ENCODE assay signal across 36 mouse cellular contexts in the genomic region with DNA sequence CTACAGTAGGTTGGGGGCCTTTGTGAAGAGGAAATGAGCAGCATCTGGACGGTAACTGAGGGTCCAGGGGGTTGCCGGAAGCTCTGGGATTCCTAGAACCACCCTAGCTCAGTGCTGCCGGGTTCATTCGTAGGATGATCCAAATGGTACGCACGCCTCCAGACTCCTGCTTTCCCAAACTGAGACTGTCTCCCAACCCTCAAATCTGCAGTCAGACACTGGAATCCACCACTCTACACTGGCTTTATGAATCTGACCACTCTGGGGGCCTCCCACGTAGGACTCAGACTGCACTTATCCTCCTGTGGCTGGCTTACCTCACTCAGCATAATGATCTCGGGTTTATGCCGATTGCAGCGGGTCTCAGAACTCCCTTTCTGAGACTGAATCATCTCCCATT. TPM values are rescaled to one million over a fixed set of nuclear protein-coding genes. Genes with fewer than 3 reads are reported as not detected.
DNase-seq lines count a peak whose midpoint lies in the region; TF ChIP-seq lines count a peak whose summit lies in the region.
"Had no signal": no experiment of that assay in that cellular context is flagged by ENCODE, and none has a peak within 500 bp of the region (broad histone marks: within the 10 kb centered on the region; RNA-seq: fewer than 3 reads in every experiment).

No protein-coding gene starts in this region.

- H3K27ac ChIP-seq in kidney, adult 2 months (ENCODE audit: insufficient read depth, low read depth, low read length), result no peak overlapping the region
- H3K27ac ChIP-seq: embryonic facial prominence, embryonic 10.5 days; embryonic facial prominence, embryonic 13.5 days; forebrain, embryonic 12.5 days; forebrain, embryonic 15.5 days; heart, adult 2 months; heart, embryonic 10.5 days; heart, embryonic 13.5 days; hindbrain, embryonic 14.5 days; hindbrain, postnatal 0 days had no signal

- no peaks in the 10 kb centered on the region for H3K27me3 ChIP-seq in kidney, adult 2 months (replicated peaks; ENCODE audit: control insufficient read depth, insufficient read depth, low read length)
- H3K27me3 ChIP-seq: embryonic facial prominence, embryonic 13.5 days; forebrain, embryonic 12.5 days; forebrain, embryonic 15.5 days had no signal

- H3K4me3 ChIP-seq in kidney, adult 2 months (ENCODE audit: insufficient read depth, low read depth, low read length), result no peak overlapping the region
- H3K4me3 ChIP-seq: embryonic facial prominence, embryonic 10.5 days; embryonic facial prominence, embryonic 13.5 days; erythroblast, embryonic 14.5 days; forebrain, embryonic 12.5 days; forebrain, embryonic 15.5 days; heart, adult 2 months; heart, embryonic 10.5 days; heart, embryonic 13.5 days had no signal

- H3K36me3 ChIP-seq in kidney, adult 2 months (ENCODE audit: control insufficient read depth, insufficient read depth, low read length), result no peaks in the 10 kb centered on the region
- H3K36me3 ChIP-seq: embryonic facial prominence, embryonic 10.5 days; embryonic facial prominence, embryonic 13.5 days; forebrain, embryonic 12.5 days; forebrain, embryonic 15.5 days; G1E; heart, embryonic 10.5 days; heart, embryonic 13.5 days had no signal

- H3K4me1 ChIP-seq in kidney, adult 2 months (ENCODE audit: control insufficient read depth, insufficient read depth, low read length), result no peaks in the 10 kb centered on the region
- H3K4me1 ChIP-seq: embryonic facial prominence, embryonic 10.5 days; embryonic facial prominence, embryonic 13.5 days; forebrain, embryonic 15.5 days; heart, embryonic 10.5 days; heart, embryonic 13.5 days had no signal

- TF ChIP-seq POLR2A in kidney, adult 2 months (IDR thresholded peaks at IDR 0.05; ENCODE audit: low read depth, low read length), result no peak

- TF ChIP-seq CTCF in kidney, adult 2 months (conservative IDR thresholded peaks at IDR 0.05; ENCODE audit: insufficient read depth, insufficient read length, low read depth, low read length), result no peak

- peak; percentile 30 to 32 for DNase-seq in frontal cortex, postnatal 36 days (ENCODE audit: low spot score in 2 of 2)
- no peak for DNase-seq in frontal cortex, postnatal 25 days (ENCODE audit: low spot score in 2 of 2)
- DNase-seq in layer of hippocampus, adult 9-11 months, result peak; percentile 52
- DNase-seq in layer of hippocampus, postnatal 36 days, result no peak
- DNase-seq in brain, adult 2 months (ENCODE audit: low read depth, low spot score), result peak; percentile 55
- DNase-seq in kidney, adult 2 months, result no peak
- DNase-seq: adrenal gland, adult 2 months; adrenal gland, postnatal 14 days; B cell, adult 2 months; cerebellum, adult 11-12 months; cerebellum, adult 8-10 months; cerebellum, postnatal 10 days; cerebellum, postnatal 36 days; embryo, embryonic 11 days; gastrocnemius, postnatal 10 days; gastrocnemius, postnatal 36 days; heart, adult 2 months; heart, postnatal 14 days; heart, postnatal 4 days had no signal

- 73% methylated on average over 10 of the region's 10 CpGs for WGBS in kidney, adult 2 months

RNA-seq across cellular contexts. Expression of a gene that starts 32.8 kb away (rescaled TPM):
- total RNA-seq in layer of hippocampus, postnatal 36 days (2021), result not detected
- not detected in 2 replicates for polyA plus RNA-seq in kidney, adult 2 months (2012; rRNA removed)
- total RNA-seq: adrenal gland, adult 2 months; adrenal gland, postnatal 14 days; adrenal gland, postnatal 4 days; CH12.LX; gastrocnemius, adult 18-20 months; gastrocnemius, postnatal 10 days; gastrocnemius, postnatal 36 days; granulocyte monocyte progenitor cell, adult 5-6 weeks; heart, adult 2 months; heart, postnatal 14 days; heart, postnatal 4 days had no signal
- polyA plus RNA-seq: adrenal gland, adult 2 months; cortical plate, adult 2 months; embryonic facial prominence, embryonic 13.5 days; erythroblast, embryonic 14.5 days; G1E; heart, adult 2 months; heart, embryonic 13.5 days; heart, embryonic 16.5 days; inflammation-experienced regulatory T-cells, adult 6 months had no signal

Comparison
In these comparisons a context has a peak if more than half of its experiments do, and no peak if none do; other contexts are left out.
1. DNase-seq: peak in frontal cortex, postnatal 36 days (2 of 2), layer of hippocampus, adult 9-11 months (single experiment) and brain, adult 2 months (single experiment); none in frontal cortex, postnatal 25 days (0 of 2), layer of hippocampus, postnatal 36 days (0 of 2) and kidney, adult 2 months (single experiment).